Mouse (Mus musculus) forebrain, embryonic 16.5 days (tissue): ENCODE data around the gene Plscr1. TPM values are rescaled to one million over a fixed set of nuclear protein-coding genes. Genes with fewer than 3 reads are reported as not detected.

ENCODE experiments used
- microRNA-seq: library from miRNA; unstranded; fragments of <30 nt; microRNA quantifications from one replicate; pipeline ENCODE4, GENCODE M21; 2017
- polyA plus RNA-seq: library from polyadenylated mRNA; unstranded; fragments of >200 nt; fragmentation: Nextera tagmentation; extraction: Ambion mirVana; gene quantifications from 2 replicates; pipeline ENCODE4 v1.2.1, GENCODE M21; 2015

Plscr1 gene
- polyA plus RNA-seq, 1 experiment from 2014 or later: 5.9 TPM

Small RNA genes lying within 50 kb of the gene (microRNA-seq; reads per million reads assigned to microRNA genes)
- not detected for gene Mir6386

Other genes with a start within 250 kb of the Plscr1 start
- 0.18 and 0.21 TPM in 2 replicates for gene Plscr5, start 56.8 kb upstream of the Plscr1 start, polyA plus RNA-seq
- 0.93 and 0.98 TPM in 2 replicates for gene Plscr2, start 25.9 kb downstream of the Plscr1 start, polyA plus RNA-seq
- not detected in 2 replicates for gene 1700057G04Rik, start 59.6 kb downstream of the Plscr1 start, polyA plus RNA-seq
- gene Plscr4, start 207.6 kb downstream of the Plscr1 start, polyA plus RNA-seq: 1.3 and 1.4 TPM in 2 replicates